Mouse (Mus musculus) heart, postnatal 0 days (tissue): ENCODE measurements at regions not wholly inside any gene's neighbourhood (a gene's known extent, or its start where the extent isn't known, plus 50 kb on each side); places are given as distances from the start of the nearest gene placed in this dataset.

Experiments used
- CTCF ChIP-seq: IDR thresholded peaks from 2 replicates; pipeline ENCODE4 v1.5.1; 2016; ENCODE audit warnings: antibody characterized with exemption, control low read depth, low read depth
- EP300 ChIP-seq: IDR thresholded peaks from 2 replicates; pipeline ENCODE4 v1.6.1; 2016; ENCODE audit warnings: antibody characterized with exemption, low read depth

DNA sequence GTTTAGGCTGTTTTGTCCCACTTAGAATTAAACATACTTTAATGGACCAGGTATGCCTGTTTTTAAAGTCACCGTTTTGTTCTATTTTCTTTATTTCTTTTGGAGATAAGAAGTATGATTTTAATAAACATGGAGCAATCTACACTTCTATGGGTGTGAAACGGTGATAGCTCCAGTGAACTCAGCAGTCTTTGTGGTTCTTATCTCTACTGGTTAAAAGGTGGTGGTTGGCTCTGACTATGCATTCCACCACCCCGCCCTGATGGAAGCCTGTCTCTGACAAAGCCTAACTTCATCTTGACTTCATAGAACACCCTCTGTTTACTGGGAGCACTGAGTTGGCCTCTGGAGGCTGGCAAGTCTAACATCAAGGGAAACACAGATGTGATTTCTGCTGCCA, 407.3 kb upstream of the Nox3 start:
- TF ChIP-seq CTCF (no peak), EP300 (no peak)
